Mouse (Mus musculus): ENCODE measurements around the gene Tbxa2r.

- no peak for TF ChIP-seq CTCF (IDR thresholded peaks at IDR 0.05; ENCODE audit: low read depth, low read length)
- TF ChIP-seq POLR2A (IDR thresholded peaks at IDR 0.05; ENCODE audit: extremely low read depth, insufficient read depth, low read length): no peak
These were observed 21.5 kb upstream of the Tbxa2r start for GRCm38 (mm10) chr10:81306837-81307682.
